Mouse (Mus musculus): ENCODE measurements around the gene Ngly1.
"Not testable (repeated sequence)": the region's sequence is repeated elsewhere in the genome, so short reads cannot be mapped to it uniquely, and the experiment has no call there.

The Ngly1 gene

DNA sequence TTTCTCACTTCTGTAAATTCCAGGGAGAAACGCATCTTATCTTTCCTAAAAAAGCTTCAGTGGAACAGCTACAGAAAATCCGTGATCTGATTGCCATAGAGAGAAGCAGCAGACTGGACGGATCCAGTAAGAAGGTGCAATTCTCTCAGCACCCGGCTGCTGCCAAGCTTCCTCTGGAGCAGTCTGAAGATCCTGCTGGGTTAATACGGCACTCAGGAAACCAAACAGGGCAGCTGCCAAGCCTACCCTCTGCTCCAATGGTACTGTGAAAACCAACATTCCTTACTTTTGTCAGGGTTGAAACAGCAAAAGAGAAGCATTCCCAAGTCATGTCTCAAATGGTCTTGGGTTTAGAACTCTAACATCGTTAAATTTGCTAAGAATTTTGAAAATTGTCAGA is 11.5 kb downstream of the Ngly1 start:
- peak; percentile 72 to 73 for DNase-seq

DNA sequence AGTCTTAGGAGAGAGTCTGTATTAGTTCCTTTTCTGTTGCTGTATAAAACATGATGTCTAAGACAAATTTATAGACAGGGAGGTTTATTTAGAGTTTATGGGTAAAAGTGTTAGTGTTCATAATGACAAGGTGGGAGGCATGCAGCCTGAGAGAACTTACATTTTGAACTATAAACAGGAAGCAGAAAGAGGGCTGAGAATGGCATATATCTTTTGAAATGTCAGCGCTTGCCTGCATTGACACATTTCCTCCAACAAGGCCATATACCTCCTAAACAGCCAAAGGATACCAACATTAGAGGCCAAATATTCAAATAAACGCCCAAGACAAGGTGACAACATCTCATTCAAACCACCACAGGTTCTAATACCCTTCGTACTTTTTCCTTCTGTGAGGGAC is 12.8 kb downstream of the Ngly1 start:
- DNase-seq, result no peak

DNA sequence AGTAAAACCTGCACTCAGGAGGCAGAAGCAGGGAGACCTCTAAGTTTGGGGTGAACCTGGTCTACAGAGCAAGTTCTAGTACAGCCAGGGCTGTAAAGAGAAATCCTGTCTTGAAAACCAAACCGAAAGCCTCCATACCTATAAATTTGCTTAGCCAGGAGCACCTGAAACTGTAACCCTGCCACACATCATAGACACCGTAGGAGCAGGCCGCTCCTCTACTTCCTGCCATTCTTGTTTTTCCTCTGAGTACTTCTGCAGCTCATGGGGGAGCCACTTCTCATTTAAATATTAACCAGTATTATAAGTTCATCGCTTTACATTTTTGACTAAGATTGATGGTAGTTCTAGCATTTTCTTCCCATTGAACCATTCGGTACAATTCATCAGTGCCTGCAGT is 17.9 kb downstream of the Ngly1 start:
- no peak for DNase-seq

GRCm38 (mm10) chr14:16269776-16270175 is 20.7 kb downstream of the Ngly1 start:
- DNase-seq, result no peak

- DNase-seq, result no peak
Measured at GRCm38 (mm10) chr14:16273677-16274076, 24.6 kb downstream of the Ngly1 start.

GRCm38 (mm10) chr14:16279196-16279595 is 30.1 kb downstream of the Ngly1 start:
- no peak for DNase-seq

DNA sequence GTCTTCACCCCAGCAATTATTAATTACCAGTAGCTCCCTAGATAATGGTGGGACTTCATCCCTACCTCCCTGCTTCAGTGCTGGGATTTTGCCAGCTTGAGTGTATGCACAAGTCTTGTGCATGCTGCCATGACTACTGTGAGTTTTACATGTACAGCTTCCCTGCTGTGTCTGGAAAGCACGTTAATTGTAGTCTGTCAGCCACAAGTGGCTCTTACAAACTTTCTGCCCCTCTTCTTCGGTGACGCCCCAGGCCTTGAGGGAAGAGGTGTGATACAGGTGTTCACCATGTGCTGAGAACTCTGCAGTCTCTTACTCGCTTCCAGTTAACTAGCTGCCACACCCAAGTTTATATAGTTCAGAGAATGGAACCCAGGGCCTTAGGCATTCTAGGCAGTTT is 34.9 kb downstream of the Ngly1 start:
- no peak for DNase-seq

- DNase-seq, result no peak
Measured at GRCm38 (mm10) chr14:16292371-16292770, 43.3 kb downstream of the Ngly1 start.

DNA sequence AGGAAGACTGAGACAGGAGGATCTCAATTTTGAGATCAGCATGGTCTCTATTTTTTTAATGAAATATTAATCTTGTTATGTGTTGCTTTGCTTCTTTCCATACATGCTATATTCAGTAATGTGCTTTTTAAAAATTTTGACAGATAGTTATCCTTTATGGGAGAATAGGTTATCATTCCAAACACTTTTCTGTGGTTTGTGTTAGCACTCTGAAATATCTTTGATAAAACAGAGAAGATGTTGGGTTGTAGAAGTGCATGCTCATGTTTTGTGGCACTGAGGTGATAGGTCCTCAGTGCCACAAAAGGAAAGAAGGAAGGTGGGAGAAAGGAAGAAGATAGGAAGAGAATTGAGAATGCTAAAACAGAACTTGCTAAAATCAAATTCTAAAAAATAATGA is 43.9 kb downstream of the Ngly1 start:
- DNase-seq, result no peak

- DNase-seq, result no peak
Measured at GRCm38 (mm10) chr14:16293921-16294320, 44.8 kb downstream of the Ngly1 start.

GRCm38 (mm10) chr14:16296816-16297468 is 47.9 kb downstream of the Ngly1 start:
- no peak for DNase-seq

DNA sequence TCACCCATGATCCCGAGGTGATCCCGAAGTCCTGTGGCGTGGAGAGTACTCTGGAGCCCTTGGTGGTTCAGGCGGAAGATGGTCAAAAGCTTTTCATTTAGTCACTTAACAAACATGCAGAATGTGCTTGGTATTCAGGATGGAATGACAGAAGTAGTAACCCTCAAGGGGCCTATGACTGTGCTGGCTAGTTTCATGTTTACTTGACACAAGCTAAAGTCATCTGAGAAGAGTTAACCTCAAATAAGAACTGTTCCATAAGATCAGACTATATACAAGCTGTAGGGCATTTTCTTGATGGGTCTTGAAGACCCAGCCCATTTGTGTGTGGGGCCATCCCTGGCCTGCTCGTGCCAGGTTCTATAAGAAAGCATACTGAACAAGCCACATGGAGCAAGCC is 52.7 kb downstream of the Ngly1 start:
- DNase-seq, result no peak

DNA sequence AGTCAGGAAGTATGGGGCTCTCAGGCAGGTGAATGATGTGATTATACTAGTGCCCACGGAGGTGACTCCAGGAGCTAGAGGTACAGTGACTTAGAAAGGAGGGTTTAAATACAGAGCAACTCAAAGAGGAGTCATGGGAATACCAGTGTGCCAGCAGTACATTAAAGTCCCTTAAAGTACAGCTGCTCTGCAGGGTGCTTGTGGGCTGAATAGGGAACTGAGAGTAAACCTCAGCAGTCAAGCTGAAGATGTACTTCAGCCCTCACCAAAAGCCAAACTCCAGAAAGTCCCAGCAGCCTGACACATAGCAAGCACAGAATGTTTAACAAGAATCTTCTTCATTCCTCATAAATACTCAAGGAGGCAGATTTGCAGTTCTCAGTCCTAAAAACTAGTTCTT is 53.6 kb downstream of the Ngly1 start:
- DNase-seq, result no peak

GRCm38 (mm10) chr14:16310791-16311190 is 61.7 kb downstream of the Ngly1 start:
- DNase-seq, result no peak

DNA sequence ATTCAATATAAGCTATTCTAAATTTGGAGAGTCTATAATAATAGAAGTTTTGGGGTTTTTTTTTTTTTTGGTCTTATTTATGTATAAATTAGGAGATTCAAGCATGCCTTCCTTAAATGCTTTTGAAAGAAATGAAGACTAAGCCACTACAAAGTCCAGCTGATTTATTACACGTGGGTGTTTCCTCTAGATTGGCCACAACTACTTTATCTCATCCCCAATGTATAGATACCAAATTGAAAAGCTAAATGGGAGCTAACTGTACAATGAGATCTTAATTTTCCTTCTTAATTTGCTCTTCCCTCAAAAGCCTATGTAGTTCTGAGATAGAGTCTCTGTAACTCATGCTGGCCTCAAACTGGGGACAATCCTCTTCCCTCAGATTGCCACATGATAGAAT is 63.5 kb downstream of the Ngly1 start:
- no peak for DNase-seq

DNA sequence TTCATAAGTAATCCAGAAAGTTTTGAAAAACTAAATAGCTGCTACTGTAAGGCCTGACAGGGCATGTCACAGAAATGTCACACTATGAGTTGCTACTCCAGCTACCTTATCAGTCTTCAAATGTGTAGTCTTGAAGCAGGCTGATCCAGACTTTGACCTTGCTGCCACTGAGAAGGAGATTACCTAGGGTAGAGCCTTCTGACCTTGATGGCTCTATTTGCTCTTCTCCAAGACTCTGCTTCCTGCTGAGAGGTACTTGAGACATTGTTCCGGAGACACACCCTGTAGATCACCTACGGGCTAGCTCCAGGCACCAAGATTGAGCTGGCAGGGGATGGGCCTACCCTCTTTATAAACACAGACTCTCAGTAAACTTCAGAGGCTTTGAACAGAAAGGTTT is 64.0 kb downstream of the Ngly1 start:
- not testable (repeated sequence) for DNase-seq

- DNase-seq, result peak in 1 of 2 experiments; percentile 9
Measured at GRCm38 (mm10) chr14:16313936-16314521, 64.9 kb downstream of the Ngly1 start.

- no peak for DNase-seq
Measured at GRCm38 (mm10) chr14:16314842-16315241, 65.8 kb downstream of the Ngly1 start.

- no peak for DNase-seq
Measured at GRCm38 (mm10) chr14:16316715-16317114, 67.6 kb downstream of the Ngly1 start.

GRCm38 (mm10) chr14:16319818-16320217 is 70.7 kb downstream of the Ngly1 start:
- DNase-seq, result no peak

DNA sequence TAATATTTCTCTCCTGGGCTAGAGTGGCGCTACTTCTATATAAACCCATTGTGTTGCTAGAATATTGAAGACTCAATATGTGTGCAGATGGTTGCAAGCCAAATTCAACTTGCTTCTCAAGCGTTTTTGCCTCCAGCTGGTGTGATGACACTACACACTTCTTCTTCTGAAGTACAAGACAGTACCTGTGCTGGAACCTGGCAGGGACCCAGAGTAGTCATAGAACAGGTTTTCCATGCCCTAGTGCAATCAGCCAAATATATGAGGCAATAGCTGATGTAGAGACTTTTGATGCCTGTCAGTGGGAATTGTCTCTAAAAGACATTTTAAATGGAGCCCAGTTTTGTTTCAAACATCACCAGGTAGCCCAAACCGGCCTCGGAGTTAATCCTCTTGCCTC is 75.3 kb downstream of the Ngly1 start:
- DNase-seq, result no peak

DNA sequence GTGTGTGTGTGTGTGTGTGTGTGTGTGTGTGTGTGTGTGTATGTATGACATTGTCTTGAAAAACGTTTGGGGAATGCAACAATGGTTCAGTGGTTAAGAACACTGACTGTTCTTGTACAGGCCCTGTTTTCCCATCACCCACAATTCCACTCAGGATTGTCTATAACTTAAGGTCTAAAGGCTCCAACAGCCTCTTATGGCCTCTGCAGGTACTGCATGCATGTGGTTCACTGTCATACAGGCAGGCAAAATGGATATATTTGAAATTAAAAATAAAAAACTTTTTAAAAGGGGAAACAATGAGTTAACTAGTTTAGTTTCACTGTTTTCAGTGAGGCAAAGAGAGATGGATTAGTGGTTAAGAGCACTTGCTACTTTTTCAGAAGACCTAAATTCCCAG is 76.1 kb downstream of the Ngly1 start:
- DNase-seq, result no peak

DNA sequence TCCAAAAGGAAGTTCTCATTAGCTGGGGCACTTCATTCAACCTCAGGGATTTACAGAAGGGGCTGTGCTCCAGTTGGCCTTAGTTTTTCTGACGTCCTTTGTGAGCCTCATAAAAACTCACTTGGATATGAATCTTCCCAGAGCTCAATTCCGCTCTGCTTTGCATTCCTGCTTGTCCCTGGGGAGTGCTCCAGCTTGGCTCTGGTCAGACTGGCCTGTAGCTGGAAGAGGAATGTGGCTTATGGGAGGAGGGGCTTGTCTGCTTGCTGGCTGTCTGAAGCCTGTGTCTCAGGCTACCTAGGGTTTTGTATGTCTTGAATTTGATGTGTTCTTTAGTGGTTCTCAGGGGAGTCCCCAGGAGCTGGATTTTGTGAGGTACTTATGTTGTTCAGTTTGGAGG is 79.5 kb downstream of the Ngly1 start:
- DNase-seq, result no peak

DNA sequence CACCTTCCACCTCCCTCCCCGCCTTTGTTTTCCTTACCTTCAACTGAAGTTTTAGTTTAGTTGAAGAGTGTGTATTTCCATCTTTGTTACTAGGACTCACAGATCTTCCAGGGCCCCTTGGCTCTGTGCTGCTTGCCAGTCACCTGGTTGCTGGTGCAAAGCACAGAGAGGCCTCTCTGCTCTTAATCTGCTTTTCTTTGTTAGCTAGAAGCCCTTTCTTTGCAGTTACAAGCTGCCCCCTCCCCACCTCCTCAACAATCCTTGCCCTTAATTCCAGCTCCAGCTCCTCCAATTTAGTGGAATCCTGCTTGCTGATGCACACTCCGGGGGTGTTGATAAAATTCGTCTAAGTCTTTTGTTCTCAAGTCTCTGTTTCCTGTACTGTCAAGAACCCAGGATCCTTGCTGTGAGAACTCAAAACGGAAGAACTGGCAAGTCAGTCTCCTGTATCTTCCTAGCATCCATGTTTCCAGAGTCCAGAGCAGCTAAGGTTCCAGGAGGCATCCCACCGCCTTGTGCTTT is 79.9 kb downstream of the Ngly1 start:
- no peak for DNase-seq

GRCm38 (mm10) chr14:16329756-16330155 is 80.7 kb downstream of the Ngly1 start:
- DNase-seq, result no peak
